Mouse (Mus musculus): ENCODE results near the gene Kif21b.

DNA sequence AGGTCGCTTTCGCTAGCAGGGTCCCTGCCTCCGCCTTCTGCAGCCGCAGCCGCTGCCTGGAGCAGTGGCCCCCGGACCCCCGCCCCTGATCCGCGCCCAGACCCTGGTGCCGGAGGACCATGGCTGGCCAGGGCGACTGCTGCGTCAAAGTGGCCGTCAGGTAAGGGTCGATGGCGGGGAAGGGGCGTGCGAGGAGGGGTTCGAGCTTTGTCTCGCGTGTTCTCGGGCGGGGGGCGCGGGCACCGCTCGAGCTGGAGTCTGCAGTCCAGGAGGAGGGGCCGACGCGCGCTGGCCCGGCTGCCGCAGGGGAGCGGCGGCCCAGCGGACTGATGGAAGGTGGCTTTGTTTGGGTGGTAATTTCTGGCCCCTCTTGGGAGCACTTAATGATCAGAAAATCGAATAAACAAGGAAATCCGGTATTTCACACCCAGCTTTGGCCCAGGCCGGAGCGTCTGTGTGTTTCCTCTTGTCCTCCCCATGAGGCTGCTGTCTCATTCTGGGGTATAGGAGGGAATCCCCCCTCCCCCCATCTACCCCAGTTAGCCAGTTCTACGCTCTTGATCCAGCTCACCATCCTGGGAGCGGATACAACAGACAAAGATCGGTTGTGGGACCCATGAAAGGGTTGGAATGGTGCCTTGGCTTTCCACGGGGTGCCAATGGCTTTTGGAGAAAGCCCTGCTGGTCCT lies 558 bp downstream of the Kif21b start:
- TF ChIP-seq CTCF (IDR thresholded peaks at IDR 0.05; ENCODE audit: low read depth, low read length) (no peak), POLR2A (IDR thresholded peaks at IDR 0.05; ENCODE audit: extremely low read depth, insufficient read depth, low read length) (no peak)

All from liver, adult 2 months (tissue).